Mouse (Mus musculus) spleen, adult 2 months (tissue): ENCODE results near the gene Mrpl27. TPM values are rescaled to one million over a fixed set of nuclear protein-coding genes. Genes with fewer than 3 reads are reported as not detected.

Source experiments
- DNase-seq, 2 experiments: peaks; one replicate each; pipeline versions ENCODE4 v3.0.0 to v3.0.0-alpha.2; 2012 to 2021; ENCODE audit warnings: low spot score in 2 of 2, low read depth in 1 of 2
- H3K27ac ChIP-seq: fragments of 200-500 bp; 2 replicates; pipeline ENCODE4 v1.5.1; 2012; ENCODE audit warnings: low read length, inconsistent platforms; ENCODE audit not compliant: insufficient read depth
- H3K27me3 ChIP-seq: fragments of 200-500 bp; 2 replicates; pipeline ENCODE4 v1.6.1; 2012; ENCODE audit warnings: mild to moderate bottlenecking, moderate library complexity, low read length, inconsistent platforms; ENCODE audit not compliant: control insufficient read depth, insufficient read depth
- H3K36me3 ChIP-seq: fragments of 200-500 bp; 2 replicates; pipeline ENCODE4 v1.6.1; 2012; ENCODE audit warnings: mild to moderate bottlenecking, low read length, inconsistent platforms; ENCODE audit not compliant: control insufficient read depth, insufficient read depth
- H3K4me1 ChIP-seq: fragments of 200-500 bp; 2 replicates; pipeline ENCODE4 v1.6.1; 2011; ENCODE audit warnings: inconsistent platforms; ENCODE audit not compliant: control insufficient read depth, insufficient read depth, insufficient read length
- H3K4me3 ChIP-seq: fragments of 200-500 bp; 2 replicates; pipeline ENCODE4 v1.5.1; 2011; ENCODE audit warnings: mild to moderate bottlenecking, inconsistent platforms; ENCODE audit not compliant: insufficient read depth, insufficient read length; ENCODE audit errors: extremely low read depth
- CTCF ChIP-seq: fragments of 200-500 bp; IDR thresholded peaks from 2 replicates; pipeline ENCODE4 v1.5.1; 2011; ENCODE audit warnings: mild to moderate bottlenecking, inconsistent platforms; ENCODE audit not compliant: insufficient read depth, insufficient read length, insufficient replicate concordance; ENCODE audit errors: extremely low read depth
- POLR2A ChIP-seq: fragments of 200-500 bp; IDR thresholded peaks from 2 replicates; pipeline ENCODE4 v1.6.1; 2011; ENCODE audit warnings: low read depth, low read length, inconsistent platforms
- WGBS: fragments of 180-500 bp; shearing (Covaris S2); methylation state at CpG from one replicate; pipeline ENCODE4 v1.1.7; 2018; 5-methylcytosine and 5-hydroxymethylcytosine counted together
- polyA plus RNA-seq: library from polyadenylated mRNA; depleted of rRNA; stranded (reverse); fragments of >200 nt; gene quantifications from 2 replicates; pipeline ENCODE4 v1.2.3, GENCODE M21; 2012

The Mrpl27 gene
- polyA plus RNA-seq, 1 experiment: 11.9 TPM

GRCm38 (mm10) chr11:94621458-94621852 lies 32.1 kb upstream of the Mrpl27 start:
- Histone ChIP-seq H3K27ac (no peak overlapping the region), H3K36me3 (no peaks in the 10 kb centered on the region), H3K4me3 (no peak overlapping the region), H3K27me3 (no peaks in the 10 kb centered on the region), H3K4me1 (no peaks in the 10 kb centered on the region)
- DNase-seq: no peak
- TF ChIP-seq CTCF: no peak
- TF ChIP-seq POLR2A: no peak

- 14% methylated on average over 2 of the region's 2 CpGs for WGBS
- H3K27me3 ChIP-seq: no peaks in the 10 kb centered on the region
- DNase-seq: no peak
- no peak for TF ChIP-seq POLR2A
- TF ChIP-seq CTCF: no peak
- no peaks in the 10 kb centered on the region for H3K4me1 ChIP-seq
- no peak overlapping the region for H3K4me3 ChIP-seq
- no peaks in the 10 kb centered on the region for H3K36me3 ChIP-seq
- no peak overlapping the region for H3K27ac ChIP-seq
These were observed 31.4 kb upstream of the Mrpl27 start for GRCm38 (mm10) chr11:94622162-94622561.

- peak; percentile 78 to 93 for DNase-seq
- Histone ChIP-seq H3K4me1 (peaks cover 6% of the 10 kb centered on the region; the same call in 1 of the 2 replicates), H3K27ac (peak within 1 kb of the TSS; percentile 49), H3K4me3 (peak within 1 kb of the TSS; percentile 74), H3K27me3 (no peaks in the 10 kb centered on the region), H3K36me3 (peaks cover 14% of the 10 kb centered on the region)
- TF ChIP-seq CTCF: peak; percentile 98
- peak; percentile 70 for TF ChIP-seq POLR2A
- WGBS: 4% methylated on average over 26 of the region's 41 CpGs
These were observed 24.2 kb upstream of the Mrpl27 start, which contains the start of gene Lrrc59 for GRCm38 (mm10) chr11:94629199-94629883. Lrrc59 (plus strand) TSS chr11:94629767.

GRCm38 (mm10) chr11:94629884-94630198 lies 23.7 kb upstream of the Mrpl27 start:
- Histone ChIP-seq H3K4me3 (peak overlapping the region; percentile 74), H3K27ac (peak overlapping the region; percentile 37), H3K36me3 (peaks cover 19% of the 10 kb centered on the region), H3K27me3 (no peaks in the 10 kb centered on the region), H3K4me1 (peaks cover 6% of the 10 kb centered on the region; the same call in 1 of the 2 replicates)
- no peak for TF ChIP-seq POLR2A
- no peak for TF ChIP-seq CTCF
- no peak for DNase-seq
- WGBS: 0% methylated on average over 25 of the region's 28 CpGs

- no peak for TF ChIP-seq CTCF
- TF ChIP-seq POLR2A: no peak
- WGBS: 15% methylated on average over 26 of the region's 26 CpGs
These were observed 23.2 kb upstream of the Mrpl27 start for GRCm38 (mm10) chr11:94630199-94631011.

GRCm38 (mm10) chr11:94631969-94632368 lies 21.6 kb upstream of the Mrpl27 start:
- no peak overlapping the region for H3K4me3 ChIP-seq
- WGBS: 95% methylated on average over 5 of the region's 5 CpGs
- no peak for TF ChIP-seq CTCF
- TF ChIP-seq POLR2A: no peak
- peaks cover 6% of the 10 kb centered on the region; the same call in 1 of the 2 replicates for H3K4me1 ChIP-seq
- H3K27me3 ChIP-seq: no peaks in the 10 kb centered on the region
- no peak for DNase-seq
- H3K27ac ChIP-seq: no peak overlapping the region
- peaks cover 35% of the 10 kb centered on the region for H3K36me3 ChIP-seq

More at GRCm38 (mm10) chr11:94630199-94631011, 23.2 kb upstream of the Mrpl27 start:
- DNase-seq: peak in 1 of 2 experiments; percentile 8
- H3K27ac ChIP-seq: no peak overlapping the region
- H3K4me1 ChIP-seq: peaks cover 6% of the 10 kb centered on the region; the same call in 1 of the 2 replicates
- peak overlapping the region; percentile 74 for H3K4me3 ChIP-seq
- peaks cover 22% of the 10 kb centered on the region for H3K36me3 ChIP-seq
- no peaks in the 10 kb centered on the region for H3K27me3 ChIP-seq
